Mouse (Mus musculus): ENCODE data around the gene Hk1.

DNA sequence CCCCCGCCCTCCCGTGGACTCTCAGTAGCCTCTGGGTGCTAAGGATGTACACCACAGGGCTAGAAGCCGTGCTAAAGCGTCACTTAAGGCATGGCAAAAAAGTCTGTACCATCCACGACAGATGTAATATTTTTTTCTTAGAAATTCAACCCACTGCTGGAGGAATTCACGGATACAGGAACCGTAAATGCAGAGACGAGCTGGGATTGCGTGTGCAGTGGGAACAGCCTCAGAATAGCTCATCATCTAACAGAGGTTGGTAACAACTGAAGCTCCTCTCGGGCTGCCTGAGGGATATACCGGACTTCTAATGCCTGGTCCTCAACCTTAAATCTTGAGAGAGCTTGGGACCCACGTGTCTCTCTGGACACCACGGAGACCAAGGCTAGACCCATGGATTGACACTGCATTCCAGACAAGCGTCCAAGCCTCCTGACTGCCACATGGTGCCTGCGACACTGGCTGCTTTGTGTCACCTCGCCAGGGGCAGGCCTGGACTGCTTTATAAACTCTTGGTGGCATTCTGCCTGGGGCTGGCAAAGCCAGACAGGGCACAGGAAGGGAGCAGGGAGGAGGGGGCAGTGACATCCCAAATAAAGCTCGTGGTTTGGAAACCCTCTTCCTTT, 23.5 kb downstream of the Hk1 start:
- TF ChIP-seq POLR2A (IDR thresholded peaks at IDR 0.05; ENCODE audit: insufficient read length, low read depth) (no peak), MAX (IDR thresholded peaks at IDR 0.05; ENCODE audit: low read depth) (no peak), E2F4 (IDR thresholded peaks at IDR 0.05; ENCODE audit: insufficient read depth) (no peak), TCF12 (IDR thresholded peaks at IDR 0.05; ENCODE audit: insufficient read depth, poor library complexity, severe bottlenecking) (no peak)

All from myocyte (in vitro differentiated cells).